ENCODE assay signal across 8 mouse cellular contexts in the genomic region with DNA sequence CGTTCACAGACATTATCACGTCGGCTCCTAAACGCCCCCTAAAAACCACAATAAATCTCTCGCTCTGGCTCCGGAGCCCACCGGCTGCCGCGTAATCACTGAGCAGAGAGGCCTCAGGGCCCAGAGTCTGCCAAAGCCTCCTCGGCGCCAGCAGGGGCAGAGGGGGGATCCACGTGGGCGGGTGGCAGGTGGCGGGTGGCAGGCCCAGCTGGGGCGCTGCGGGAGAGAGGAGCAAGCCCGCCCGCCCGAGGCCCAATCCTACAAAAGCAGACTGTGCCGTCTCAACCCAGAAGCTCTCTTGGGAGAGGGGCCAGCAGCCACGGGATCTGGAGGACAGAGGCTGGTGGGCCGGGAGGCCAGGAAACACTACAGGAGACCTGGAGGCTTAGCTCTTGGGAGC. TPM values are rescaled to one million over a fixed set of nuclear protein-coding genes. Genes with fewer than 3 reads are reported as not detected.
DNase-seq lines count a peak whose midpoint lies in the region; ATAC-seq and TF ChIP-seq lines count a peak whose summit lies in the region.

No protein-coding gene starts in this region.

- H3K4me2 ChIP-seq in midbrain, postnatal 0 days (ENCODE audit: low read depth, low read length, poor library complexity, severe bottlenecking), result peak overlapping the region; percentile 48

- peak overlapping the region; percentile 39; the same call in 1 of the 2 replicates for H3K9ac ChIP-seq in midbrain, postnatal 0 days (replicated peaks; ENCODE audit: low read length, poor library complexity, severe bottlenecking)

- WGBS in midbrain, postnatal 0 days, result 2% methylated on average over 20 of the region's 22 CpGs

- peak overlapping the region; percentile 70 for H3K4me3 ChIP-seq in E14TG2a.4 (replicated peaks; ENCODE audit: low read length)
- H3K4me3 ChIP-seq in midbrain, postnatal 0 days (ENCODE audit: low read depth, low read length), result peak overlapping the region; percentile 20

- ATAC-seq in midbrain, postnatal 0 days (ENCODE audit: low FRiP score), result peak; percentile 44; the same call in 1 of the 2 replicates

- peak; percentile 46 for DNase-seq in gastrocnemius, postnatal 14 days
- DNase-seq in gastrocnemius, adult 18-20 months (ENCODE audit: low spot score), result no peak
- DNase-seq in embryo, embryonic 11 days, result peak; percentile 74
- DNase-seq in layer of hippocampus, adult 18-20 months (ENCODE audit: low spot score in 2 of 2), result peak; percentile 75 to 81
- DNase-seq in midbrain, postnatal 0 days (ENCODE audit: low spot score), result peak; percentile 74
- DNase-seq in adrenal gland, postnatal 25 days, result no peak
- no peak for DNase-seq in urinary bladder, postnatal 14 days (ENCODE audit: low spot score)

- no peaks in the 10 kb centered on the region for H3K9me3 ChIP-seq in E14TG2a.4 (ENCODE audit: low read length)
- no peaks in the 10 kb centered on the region for H3K9me3 ChIP-seq in midbrain, postnatal 0 days (ENCODE audit: low read length)

- no peak for TF ChIP-seq CTCF in E14TG2a.4 (conservative IDR thresholded peaks at IDR 0.05; ENCODE audit: low read length)
- TF ChIP-seq CTCF in midbrain, postnatal 0 days (IDR thresholded peaks at IDR 0.05), result peak; percentile 27; the same call in 1 of the 2 replicates

- peaks cover 42% of the 10 kb centered on the region for H3K4me1 ChIP-seq in E14TG2a.4 (replicated peaks; ENCODE audit: low read depth, low read length)
- H3K4me1 ChIP-seq in midbrain, postnatal 0 days (ENCODE audit: insufficient read depth, low read length), result peaks cover 10% of the 10 kb centered on the region

- intact Hi-C loops in gastrocnemius, postnatal 14 days (cut with DNase I; ENCODE audit: low total_unique reads), result no loop called here

- H3K27me3 ChIP-seq in E14TG2a.4 (ENCODE audit: insufficient read depth, low read length), result peaks cover 50% of the 10 kb centered on the region
- H3K27me3 ChIP-seq in midbrain, postnatal 0 days (ENCODE audit: insufficient read depth, low read length), result no peaks in the 10 kb centered on the region

- no peaks in the 10 kb centered on the region for H3K36me3 ChIP-seq in E14TG2a.4 (ENCODE audit: insufficient read depth, low read length)
- no peaks in the 10 kb centered on the region for H3K36me3 ChIP-seq in midbrain, postnatal 0 days (ENCODE audit: insufficient read depth, low read length)

- no peak overlapping the region for H3K27ac ChIP-seq in midbrain, postnatal 0 days (ENCODE audit: low read depth, low read length)

RNA-seq across cellular contexts. Expression of a gene that starts 19.2 kb away (rescaled TPM):
- 10 to 100 TPM; 21.9 to 26.0 TPM for total RNA-seq in gastrocnemius, postnatal 14 days (2021)
- 10 to 100 TPM; 33.2 to 36.0 TPM for total RNA-seq in gastrocnemius, adult 18-20 months (2021)
- total RNA-seq in layer of hippocampus, adult 18-20 months (2021), result 100 to 1,000 TPM; 238 to 241 TPM
- 125 and 131 TPM in 2 replicates for total RNA-seq in midbrain, postnatal 0 days (2014; rRNA removed)
- 10.6 and 11.8 TPM in 2 replicates for polyA plus RNA-seq in midbrain, postnatal 0 days (2015; fragmentation: Nextera tagmentation; extraction: Ambion mirVana)
- 87.9 and 103 TPM in 2 replicates for total RNA-seq in adrenal gland, postnatal 25 days (2021)

Comparison
In these comparisons a context has a peak if more than half of its experiments do, and no peak if none do; other contexts are left out.
1. DNase-seq: peak in gastrocnemius, postnatal 14 days (single experiment), embryo, embryonic 11 days (single experiment), layer of hippocampus, adult 18-20 months (2 of 2) and midbrain, postnatal 0 days (single experiment); none in gastrocnemius, adult 18-20 months (single experiment), adrenal gland, postnatal 25 days (single experiment) and urinary bladder, postnatal 14 days (single experiment).